Mouse (Mus musculus) midbrain, embryonic 10.5 days (tissue): Measurements from ENCODE around the gene C4b. TPM values are rescaled to one million over a fixed set of nuclear protein-coding genes. Genes with fewer than 3 reads are reported as not detected.

Experiments used
- DNase-seq: peaks from one replicate; pipeline ENCODE4 v3.0.0-alpha.2; 2017; ENCODE audit warnings: low spot score
- H3K27ac ChIP-seq: fragments of 300-500 bp; sonication (generic); replicated peaks from 2 replicates; pipeline ENCODE4 v1.5.1; 2016; ENCODE audit warnings: mild to moderate bottlenecking
- H3K27me3 ChIP-seq: fragments of 300-500 bp; sonication (generic); 2 replicates; pipeline ENCODE4 v1.6.1; 2016; ENCODE audit warnings: low read depth, mild to moderate bottlenecking; ENCODE audit not compliant: poor library complexity, severe bottlenecking
- H3K36me3 ChIP-seq: fragments of 300-500 bp; sonication (generic); 2 replicates; pipeline ENCODE4 v1.6.1; 2016; ENCODE audit warnings: mild to moderate bottlenecking, moderate library complexity
- H3K4me1 ChIP-seq: fragments of 300-500 bp; sonication (generic); 2 replicates; pipeline ENCODE4 v1.6.1; 2016
- H3K4me3 ChIP-seq: fragments of 300-500 bp; sonication (generic); 2 replicates; pipeline ENCODE4 v1.5.1; 2016; ENCODE audit warnings: mild to moderate bottlenecking, moderate library complexity
- H3K9me3 ChIP-seq: fragments of 300-500 bp; sonication (generic); replicated peaks from 2 replicates; pipeline ENCODE4 v1.6.1; 2016; ENCODE audit warnings: mild to moderate bottlenecking
- WGBS: fragments of 180-500 bp; shearing (Covaris S2); methylation state at CpG from one replicate; pipeline ENCODE4 v1.1.7; 2016; 5-methylcytosine and 5-hydroxymethylcytosine counted together
- polyA plus RNA-seq: library from polyadenylated mRNA; unstranded; fragments of >200 nt; fragmentation: Nextera tagmentation; extraction: Ambion mirVana; gene quantifications from 2 replicates; pipeline ENCODE4 v1.2.1, GENCODE M21; 2016

Gene C4b
- polyA plus RNA-seq, 1 experiment from 2014 or later, result not detected

DNA sequence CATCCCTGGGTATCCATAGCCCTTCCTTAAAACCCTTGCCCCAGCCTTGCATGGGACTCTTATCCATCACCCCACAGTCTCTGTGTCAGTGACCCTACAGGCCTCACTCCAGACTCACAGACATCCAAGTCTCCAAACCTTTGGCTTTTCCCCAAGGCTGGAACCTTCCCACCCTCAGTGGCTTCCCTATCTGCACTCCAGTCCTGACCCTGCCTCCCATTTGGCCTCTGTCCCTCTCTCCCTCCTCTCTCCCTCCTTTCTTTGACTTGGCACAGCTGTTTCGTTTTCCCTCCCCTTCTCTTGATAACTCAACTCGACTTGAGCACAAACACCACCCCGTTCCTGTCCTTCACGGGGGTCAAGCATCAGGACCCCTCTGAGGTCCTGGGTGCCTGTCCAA, 53.2 kb downstream of the C4b start:
- H3K4me1 ChIP-seq, result no peaks in the 10 kb centered on the region
- DNase-seq, result no peak
- H3K4me3 ChIP-seq, result no peak overlapping the region
- no peaks in the 10 kb centered on the region for H3K27me3 ChIP-seq
- 71% methylated on average over 4 of the region's 4 CpGs for WGBS
- no peak overlapping the region for H3K27ac ChIP-seq
- H3K9me3 ChIP-seq, result 0 out of 2 replicates have a peak, but pooled peaks cover 7% of the 10 kb centered on the region
- H3K36me3 ChIP-seq, result no peaks in the 10 kb centered on the region

DNA sequence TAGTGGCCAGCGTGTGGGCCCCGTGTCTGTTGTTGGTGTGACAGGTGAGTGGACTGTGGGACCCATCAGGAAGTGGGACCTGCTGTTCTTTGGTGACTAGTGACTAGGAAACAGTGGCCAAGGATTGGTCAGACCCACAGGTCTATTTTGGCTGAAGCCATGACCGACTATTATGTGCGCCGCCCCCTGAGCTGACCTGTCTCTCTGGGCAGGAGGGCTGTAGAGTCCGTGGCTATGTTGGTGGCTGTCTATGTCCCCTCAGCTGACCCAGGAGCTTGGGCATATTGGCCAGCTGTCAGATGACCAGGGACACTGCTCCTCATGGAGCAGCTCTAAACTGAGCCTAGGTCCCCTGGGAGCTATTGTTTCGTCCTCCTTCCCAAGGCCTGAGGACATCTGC, 54.8 kb downstream of the C4b start:
- 95% methylated on average over 7 of the region's 7 CpGs for WGBS
- H3K36me3 ChIP-seq, result no peaks in the 10 kb centered on the region
- no peak for DNase-seq
- no peak overlapping the region for H3K27ac ChIP-seq
- no peak overlapping the region for H3K4me3 ChIP-seq
- H3K9me3 ChIP-seq, result 0 out of 2 replicates have a peak, but pooled peaks cover 7% of the 10 kb centered on the region
- H3K4me1 ChIP-seq, result no peaks in the 10 kb centered on the region
- H3K27me3 ChIP-seq, result no peaks in the 10 kb centered on the region

DNA sequence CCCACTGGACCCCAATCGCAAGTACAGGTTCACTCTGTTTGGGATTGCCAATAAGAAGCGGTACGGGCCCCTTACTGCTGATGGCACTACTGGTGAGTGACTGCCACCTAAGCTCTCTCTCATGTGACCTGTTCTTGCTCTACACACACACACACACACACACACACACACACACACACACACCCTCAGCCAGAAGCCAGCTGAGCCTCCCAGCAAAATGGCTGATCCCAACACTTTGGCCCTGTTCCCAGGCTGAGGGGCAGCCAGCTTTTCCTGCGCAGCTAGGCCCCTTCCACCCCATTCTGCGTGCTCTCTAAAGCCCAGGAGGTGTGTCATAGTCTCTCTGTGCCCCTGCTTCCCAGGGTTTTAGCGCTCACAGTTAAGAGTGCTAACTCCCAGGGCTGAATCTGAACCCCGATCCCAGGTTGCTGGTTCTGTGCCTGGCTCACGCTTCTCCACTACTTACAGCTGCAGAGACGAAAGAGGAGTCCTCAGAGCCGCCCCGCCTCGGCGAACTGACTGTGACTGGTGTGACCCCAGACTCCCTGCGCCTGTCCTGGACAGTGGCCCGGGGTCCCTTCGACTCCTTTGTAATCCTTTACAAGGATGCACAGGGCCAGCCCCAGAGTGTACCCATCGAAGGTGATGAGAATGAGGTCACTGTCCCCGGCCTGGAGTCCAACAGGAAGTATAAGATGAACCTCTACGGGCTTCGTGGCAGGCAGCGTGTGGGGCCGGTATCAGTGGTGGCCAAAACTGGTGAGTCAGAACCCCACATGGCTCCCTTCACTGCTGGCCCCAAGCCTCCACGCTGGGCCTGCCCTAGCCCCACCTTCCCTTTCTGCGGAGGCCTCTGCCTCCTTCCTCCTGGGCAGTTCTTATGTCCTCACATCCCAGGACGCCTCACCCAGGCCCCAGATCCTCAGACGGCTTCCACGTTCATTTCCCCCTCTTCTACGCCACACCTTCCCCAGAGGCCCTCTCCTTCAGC, 58.3 kb downstream of the C4b start:
- Histone ChIP-seq H3K36me3 (no peaks in the 10 kb centered on the region), H3K4me1 (0 out of 2 replicates have a peak, but pooled peaks cover 4% of the 10 kb centered on the region), H3K27me3 (peaks cover 3% of the 10 kb centered on the region), H3K27ac (0 out of 2 replicates have a peak overlapping the region, but pooled peaks have one; percentile 17), H3K4me3 (no peak overlapping the region), H3K9me3 (0 out of 2 replicates have a peak, but pooled peaks cover 7% of the 10 kb centered on the region)
- DNase-seq, result no peak
- 82% methylated on average over 28 of the region's 28 CpGs for whole genome bisulfite sequencing

DNA sequence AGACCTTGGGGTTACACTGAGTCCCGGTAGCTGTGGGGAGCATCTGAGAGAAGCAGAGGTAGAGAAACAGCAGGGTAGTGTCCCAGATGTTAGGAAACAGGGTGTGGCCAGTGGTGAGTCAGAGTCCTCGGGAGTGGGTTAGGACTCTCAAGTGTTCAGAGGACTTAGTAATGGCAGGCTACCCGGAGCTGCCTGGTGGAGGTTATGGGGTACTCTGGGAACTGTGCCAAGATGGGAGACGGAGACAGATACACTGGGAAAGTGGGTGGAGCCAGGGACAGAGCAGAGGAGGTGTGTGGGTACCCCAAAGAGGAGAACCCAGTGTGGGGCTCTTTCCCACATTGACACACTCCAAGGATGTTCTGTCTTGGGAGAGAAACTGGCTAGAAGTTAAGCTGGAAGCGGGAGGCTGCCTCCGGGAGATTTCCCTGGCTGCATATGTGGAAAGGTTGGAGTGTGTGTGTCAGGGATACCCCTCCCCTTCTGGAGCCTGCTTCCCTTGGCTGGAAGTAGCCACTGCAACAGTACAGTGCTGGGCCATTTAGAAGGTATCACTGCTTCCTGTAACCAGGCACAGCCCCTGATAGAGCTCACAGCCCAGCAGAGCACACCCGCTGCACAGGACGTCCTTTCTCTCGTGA, 59.3 kb downstream of the C4b start:
- no peak for DNase-seq
- H3K9me3 ChIP-seq, result 0 out of 2 replicates have a peak, but pooled peaks cover 7% of the 10 kb centered on the region
- peaks cover 10% of the 10 kb centered on the region; the same call in 1 of the 2 replicates for H3K4me1 ChIP-seq
- no peak overlapping the region for H3K27ac ChIP-seq
- 83% methylated on average over 9 of the region's 9 CpGs for WGBS
- no peaks in the 10 kb centered on the region for H3K36me3 ChIP-seq
- no peak overlapping the region for H3K4me3 ChIP-seq
- peaks cover 11% of the 10 kb centered on the region for H3K27me3 ChIP-seq

DNA sequence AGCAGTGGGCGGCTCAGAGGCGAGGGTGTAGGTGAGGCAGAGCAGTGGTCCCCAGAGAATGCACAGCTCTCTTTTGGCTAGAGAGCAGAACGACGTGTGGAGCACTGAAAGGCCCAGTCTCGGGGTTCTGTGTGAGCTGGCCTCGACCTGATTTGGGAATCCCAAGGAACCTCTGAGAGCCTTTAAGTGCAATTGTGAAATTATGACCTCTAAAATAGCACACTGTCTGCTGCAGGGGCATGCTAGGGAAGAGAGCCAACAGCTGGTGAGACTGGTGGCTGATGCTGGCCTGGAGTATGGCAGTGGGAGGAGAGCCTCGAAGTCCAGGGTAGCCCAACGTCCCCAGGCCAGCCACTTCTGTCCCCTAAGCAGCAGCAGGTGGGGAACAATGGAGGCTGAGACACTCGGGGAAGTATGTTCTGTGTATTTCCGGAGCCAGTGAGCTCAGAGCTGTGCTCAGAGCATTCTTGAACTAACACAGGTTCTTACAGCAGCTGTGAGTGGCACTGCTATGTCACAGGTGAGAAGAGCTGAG, 59.9 kb downstream of the C4b start:
- peaks cover 16% of the 10 kb centered on the region for H3K27me3 ChIP-seq
- H3K27ac ChIP-seq, result no peak overlapping the region; the same call in 1 of the 2 replicates
- H3K9me3 ChIP-seq, result 0 out of 2 replicates have a peak, but pooled peaks cover 6% of the 10 kb centered on the region
- 80% methylated on average over 10 of the region's 10 CpGs for WGBS
- no peak for DNase-seq
- H3K4me3 ChIP-seq, result no peak overlapping the region
- peaks cover 10% of the 10 kb centered on the region; the same call in 1 of the 2 replicates for H3K4me1 ChIP-seq
- H3K36me3 ChIP-seq, result no peaks in the 10 kb centered on the region

DNA sequence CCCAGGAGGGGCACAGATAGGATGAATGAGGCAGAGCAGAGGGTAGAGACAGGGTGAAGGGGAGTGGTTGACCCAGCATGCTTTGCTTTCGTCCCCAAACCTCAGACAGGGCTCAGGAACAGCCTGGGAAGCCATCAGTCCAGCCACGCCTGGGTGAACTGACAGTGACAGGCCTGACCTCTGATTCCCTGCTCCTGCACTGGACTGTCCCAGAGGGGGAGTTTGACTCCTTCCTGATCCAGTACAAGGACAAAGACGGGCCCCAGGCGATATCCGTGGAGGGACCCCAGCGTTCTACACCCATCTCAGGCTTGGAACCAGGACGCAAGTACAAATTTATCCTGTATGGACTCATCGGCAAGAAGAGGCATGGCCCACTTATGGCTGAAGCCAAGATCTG, 60.5 kb downstream of the C4b start:
- H3K4me3 ChIP-seq, result no peak overlapping the region
- H3K4me1 ChIP-seq, result peaks cover 10% of the 10 kb centered on the region; the same call in 1 of the 2 replicates
- 74% methylated on average over 8 of the region's 8 CpGs for WGBS
- no peaks in the 10 kb centered on the region for H3K36me3 ChIP-seq
- 0 out of 2 replicates have a peak, but pooled peaks cover 4% of the 10 kb centered on the region for H3K9me3 ChIP-seq
- no peak overlapping the region; the same call in 1 of the 2 replicates for H3K27ac ChIP-seq
- DNase-seq, result no peak
- H3K27me3 ChIP-seq, result peaks cover 20% of the 10 kb centered on the region

DNA sequence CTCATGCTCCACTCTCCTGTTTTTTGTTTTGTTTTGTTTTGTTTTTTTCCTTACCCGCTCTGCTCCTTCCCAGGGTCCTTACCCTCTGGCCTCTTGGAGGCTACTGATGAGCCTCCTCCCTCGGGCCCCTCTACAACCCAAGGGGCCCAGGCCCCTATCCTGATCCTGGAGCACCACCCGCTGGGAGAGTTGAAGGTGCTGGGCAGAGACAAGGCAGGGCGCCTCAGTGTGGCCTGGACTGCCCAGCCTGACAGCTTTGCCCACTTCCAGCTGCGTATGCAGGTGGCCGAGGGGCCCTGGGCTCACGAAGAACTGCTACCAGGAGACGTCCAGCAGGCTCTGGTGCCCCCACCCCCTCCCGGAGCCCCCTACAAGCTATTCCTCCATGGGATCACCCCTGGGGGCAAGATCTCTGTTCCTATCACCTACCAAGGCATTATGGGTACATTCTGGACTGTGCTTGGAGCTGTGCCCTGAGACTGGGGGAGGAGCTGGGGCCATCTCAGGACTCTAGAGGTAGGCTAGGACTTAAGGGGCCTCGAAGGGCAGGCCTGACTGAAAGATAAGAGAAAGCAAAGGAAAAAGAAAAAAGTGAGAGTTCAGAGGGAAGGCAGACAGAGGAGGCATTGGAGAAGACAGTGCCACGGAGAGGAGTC, 61.7 kb downstream of the C4b start:
- no peak overlapping the region for H3K4me3 ChIP-seq
- H3K9me3 ChIP-seq, result no peaks in the 10 kb centered on the region
- no peak for DNase-seq
- peaks cover 22% of the 10 kb centered on the region for H3K27me3 ChIP-seq
- H3K36me3 ChIP-seq, result no peaks in the 10 kb centered on the region
- H3K4me1 ChIP-seq, result peaks cover 10% of the 10 kb centered on the region; the same call in 1 of the 2 replicates
- whole genome bisulfite sequencing, result 75% methylated on average over 11 of the region's 11 CpGs
- H3K27ac ChIP-seq, result no peak overlapping the region; the same call in 1 of the 2 replicates

DNA sequence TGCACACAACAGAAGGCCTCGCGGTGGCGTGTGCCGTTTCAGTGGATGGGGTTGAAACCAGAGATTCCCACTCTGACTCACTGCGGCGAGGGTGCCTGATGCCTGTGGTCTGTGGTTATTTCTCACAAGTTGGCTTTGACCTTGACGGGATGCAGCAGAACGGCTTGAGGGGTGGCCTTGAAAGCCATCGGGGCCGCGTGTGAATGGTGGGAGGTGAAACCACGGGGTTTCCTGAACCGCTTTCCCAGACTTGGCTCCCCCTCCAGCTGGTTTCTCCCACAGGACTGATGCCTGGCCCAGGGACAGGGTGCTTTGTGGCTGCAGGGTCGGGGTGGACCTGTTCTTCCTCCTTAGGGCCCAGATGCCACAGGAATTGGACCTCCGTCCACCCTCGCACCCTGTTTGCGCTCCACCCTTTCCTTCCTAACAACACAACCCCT, 62.5 kb downstream of the C4b start:
- no peaks in the 10 kb centered on the region for H3K9me3 ChIP-seq
- H3K36me3 ChIP-seq, result no peaks in the 10 kb centered on the region
- no peak for DNase-seq
- H3K27me3 ChIP-seq, result peaks cover 25% of the 10 kb centered on the region
- WGBS, result 83% methylated on average over 17 of the region's 17 CpGs
- no peak overlapping the region for H3K27ac ChIP-seq
- H3K4me3 ChIP-seq, result no peak overlapping the region
- H3K4me1 ChIP-seq, result peaks cover 10% of the 10 kb centered on the region; the same call in 1 of the 2 replicates

DNA sequence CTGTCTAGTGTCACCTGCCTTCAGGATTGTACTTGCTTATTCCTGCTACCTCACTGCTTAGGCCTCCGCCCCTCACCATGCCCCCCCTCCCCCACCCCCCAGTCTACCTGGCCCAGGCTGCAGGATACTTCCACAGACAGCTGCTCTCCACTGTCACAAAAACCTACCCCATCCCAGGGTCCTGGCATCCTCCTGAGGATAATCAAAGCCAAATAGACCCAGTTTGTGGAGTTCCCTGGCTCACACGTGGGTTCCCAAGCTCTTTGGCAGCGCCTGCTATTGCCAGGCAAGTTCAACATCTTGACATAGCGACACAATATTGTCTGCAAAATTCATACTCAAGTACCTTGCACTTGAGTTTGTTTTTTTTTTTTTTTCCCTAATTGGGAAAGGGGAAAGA, 63.1 kb downstream of the C4b start:
- WGBS, result 87% methylated on average over 4 of the region's 4 CpGs
- H3K9me3 ChIP-seq, result no peaks in the 10 kb centered on the region
- peaks cover 10% of the 10 kb centered on the region; the same call in 1 of the 2 replicates for H3K4me1 ChIP-seq
- no peak overlapping the region for H3K27ac ChIP-seq
- peaks cover 30% of the 10 kb centered on the region for H3K27me3 ChIP-seq
- H3K4me3 ChIP-seq, result no peak overlapping the region
- no peaks in the 10 kb centered on the region for H3K36me3 ChIP-seq
- no peak for DNase-seq

DNA sequence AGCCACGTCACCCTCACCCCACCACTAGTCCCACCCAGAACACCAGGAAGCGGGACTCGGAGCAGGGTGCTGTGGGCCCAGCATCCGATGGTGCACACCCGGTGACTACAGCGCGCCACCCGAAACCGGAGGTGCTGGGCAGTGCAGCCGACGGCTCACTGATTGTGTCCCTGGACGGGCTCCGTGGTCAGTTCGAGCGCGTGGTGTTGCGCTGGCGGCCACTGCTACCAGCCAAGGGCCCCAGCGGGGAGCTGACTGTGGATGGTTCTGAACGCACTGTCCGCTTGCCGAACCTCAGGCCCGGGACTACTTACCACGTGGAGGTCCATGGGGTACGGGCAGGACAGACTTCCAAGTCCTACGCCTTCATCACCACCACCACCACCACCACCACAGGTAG, 63.5 kb downstream of the C4b start:
- Histone ChIP-seq H3K9me3 (no peaks in the 10 kb centered on the region), H3K27ac (no peak overlapping the region), H3K4me1 (peaks cover 10% of the 10 kb centered on the region; the same call in 1 of the 2 replicates), H3K27me3 (peaks cover 34% of the 10 kb centered on the region), H3K36me3 (no peaks in the 10 kb centered on the region), H3K4me3 (no peak overlapping the region)
- 80% methylated on average over 26 of the region's 26 CpGs for WGBS
- no peak for DNase-seq
